Mouse (Mus musculus) heart, adult 2 months (tissue): Measurements from ENCODE around the gene Cntrob.

ENCODE experiments used
- CTCF ChIP-seq: fragments of 200-600 bp; IDR thresholded peaks from 2 replicates; pipeline ENCODE4 v1.8.1; 2022; ENCODE audit warnings: antibody characterized with exemption, mild to moderate bottlenecking, moderate library complexity
- POLR2A ChIP-seq: fragments of 200-500 bp; IDR thresholded peaks from 2 replicates; pipeline ENCODE4 v1.6.1; 2011; ENCODE audit warnings: mild to moderate bottlenecking, low read depth, low read length, control low read depth; ENCODE audit not compliant: insufficient read depth

- TF ChIP-seq CTCF: peak; percentile 93
- TF ChIP-seq POLR2A: no peak
Observed at GRCm38 (mm10) chr11:69272122-69272740, 51.3 kb downstream of the Cntrob start.
